Mouse (Mus musculus) kidney, adult 10 weeks (tissue): ENCODE results near the gene Timp4. TPM values are rescaled to one million over a fixed set of nuclear protein-coding genes. Genes with fewer than 3 reads are reported as not detected.

Experiments
- polyA plus RNA-seq: library from polyadenylated mRNA; stranded (reverse); fragments of 350-450 nt; fragmentation: Illumina TruSeq; extraction: RNeasy Lipid Tissue Mini Kit (QIAGEN cat#74804); gene quantifications from one replicate; pipeline ENCODE4 v1.2.3, GENCODE M21; 2014; ENCODE audit warnings: low read depth, low replicate concordance

Timp4 gene
- polyA plus RNA-seq: 0.16 TPM

DNA sequence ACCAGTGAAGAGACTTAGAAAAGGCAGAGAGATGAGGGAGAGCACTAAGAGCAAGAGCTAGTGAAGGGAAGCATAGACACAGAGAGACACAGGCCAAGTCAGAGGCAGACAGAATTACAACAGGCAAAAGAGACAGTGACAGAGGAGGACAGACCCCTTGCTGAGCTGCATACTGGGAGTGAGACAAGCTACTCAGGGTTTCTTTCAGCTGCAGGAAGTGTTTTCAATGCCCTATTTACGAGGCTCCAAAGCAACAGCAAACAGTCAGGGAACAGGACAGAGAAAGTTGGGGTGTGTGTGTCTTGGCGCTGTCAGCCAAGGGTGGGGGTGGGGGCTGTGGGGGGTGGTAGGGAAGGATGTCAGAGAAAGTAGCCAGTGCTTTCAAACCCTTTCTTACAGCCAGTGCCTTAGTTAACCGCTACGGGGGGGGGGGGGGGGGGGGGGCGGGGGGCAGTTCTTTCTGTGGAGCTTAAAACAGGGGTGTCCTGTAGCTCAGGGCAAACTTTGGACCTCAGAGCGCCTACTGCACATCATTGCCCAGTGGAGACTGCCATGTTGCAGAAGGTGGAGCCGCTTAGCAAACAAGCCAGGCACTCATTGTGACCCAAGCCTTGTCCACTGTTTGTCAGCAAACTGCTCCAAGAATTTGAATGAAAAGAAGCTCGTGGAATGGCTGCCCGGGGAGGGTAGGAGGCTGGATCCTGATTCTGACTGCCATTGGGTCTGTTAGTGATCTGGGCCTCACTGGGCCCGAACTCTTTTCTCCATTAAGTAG lies at the start of gene Timp4:
Gene Timp4, minus strand, starts transcription at position 107 of the 775 bp plus-strand sequence.

DNA sequence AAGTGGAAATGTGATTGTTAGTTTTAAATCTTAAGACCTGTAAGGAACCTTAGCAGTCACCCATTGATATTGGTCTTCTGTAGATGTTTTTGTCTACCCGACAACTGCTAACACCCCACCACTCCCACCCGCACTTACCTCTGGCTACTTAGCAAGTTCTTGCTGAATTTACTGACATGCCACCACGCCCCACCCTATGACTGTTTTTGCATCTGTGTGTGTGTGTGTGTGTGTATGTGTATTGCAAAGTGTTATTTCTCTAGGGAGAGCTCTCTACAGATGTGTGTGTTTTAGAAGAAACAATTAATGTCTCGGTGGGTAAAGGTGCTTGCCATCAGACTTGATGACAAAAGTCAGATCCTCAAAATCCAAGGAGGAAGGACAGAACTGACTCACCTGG lies 25.0 kb downstream of the Timp4 start, which contains the start of gene Gm17482:
Gene Gm17482, plus strand, starts transcription at position 301 of the 400 bp plus-strand sequence.

Other genes starting within 250 kb of the Timp4 start
- 13.1 TPM for gene Tamm41, start 214.3 kb downstream of the Timp4 start, polyA plus RNA-seq
- gene Syn2, start 117.3 kb downstream of the Timp4 start, polyA plus RNA-seq: 4.4 TPM
- gene Gm17482, start 24.9 kb downstream of the Timp4 start, polyA plus RNA-seq: not detected
- 5.6 TPM for gene Pparg, start 108.7 kb upstream of the Timp4 start, polyA plus RNA-seq